Mouse (Mus musculus): ENCODE results near the gene Sdr39u1.

Gene Sdr39u1

DNA sequence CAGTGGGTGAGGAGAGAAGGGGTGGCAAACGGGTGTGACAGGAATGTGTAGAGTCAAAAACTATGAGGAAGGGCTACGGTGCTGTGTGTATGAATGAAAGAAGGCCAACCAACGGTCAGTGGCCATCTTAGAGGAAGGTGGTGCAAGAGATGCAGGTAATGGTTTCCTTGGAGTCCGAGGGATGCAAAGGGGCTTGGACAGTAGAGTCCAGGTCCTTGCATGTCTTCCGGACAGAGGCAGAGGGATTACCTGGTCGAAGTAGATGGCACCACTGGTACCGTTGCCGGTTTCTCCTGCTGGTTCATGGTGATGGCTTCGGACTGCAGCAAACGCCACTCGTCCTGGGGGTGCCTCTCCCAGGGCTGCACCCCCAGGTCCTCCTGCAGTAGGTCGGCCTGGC is 16.4 kb downstream of the Sdr39u1 start:
- peak; percentile 90 for DNase-seq

DNA sequence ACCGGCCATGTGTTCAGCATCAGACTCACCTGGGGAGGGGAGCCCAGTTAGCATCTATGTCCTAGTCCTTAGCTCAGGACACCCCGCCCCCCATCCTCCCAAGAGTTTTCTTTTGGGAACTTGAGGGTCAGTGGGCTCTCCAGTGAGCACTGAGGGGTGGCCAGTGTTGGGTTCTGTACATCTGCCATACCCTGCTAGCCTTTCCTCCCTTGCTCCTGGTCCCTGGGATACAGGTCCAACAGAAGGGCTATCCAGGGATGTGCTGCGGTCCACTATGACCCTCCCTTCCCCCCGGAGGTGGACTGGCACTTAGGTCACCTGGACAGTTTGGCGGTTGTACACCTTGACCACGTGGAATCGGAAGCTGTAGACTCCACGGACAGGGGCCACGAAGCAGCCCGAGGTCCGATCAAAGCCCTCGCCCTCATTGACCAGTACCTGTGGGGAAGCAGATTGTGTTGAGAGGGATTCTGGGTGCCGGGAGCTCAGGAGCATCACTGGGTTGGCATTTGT is 16.9 kb downstream of the Sdr39u1 start:
- peak; percentile 91 for DNase-seq

DNA sequence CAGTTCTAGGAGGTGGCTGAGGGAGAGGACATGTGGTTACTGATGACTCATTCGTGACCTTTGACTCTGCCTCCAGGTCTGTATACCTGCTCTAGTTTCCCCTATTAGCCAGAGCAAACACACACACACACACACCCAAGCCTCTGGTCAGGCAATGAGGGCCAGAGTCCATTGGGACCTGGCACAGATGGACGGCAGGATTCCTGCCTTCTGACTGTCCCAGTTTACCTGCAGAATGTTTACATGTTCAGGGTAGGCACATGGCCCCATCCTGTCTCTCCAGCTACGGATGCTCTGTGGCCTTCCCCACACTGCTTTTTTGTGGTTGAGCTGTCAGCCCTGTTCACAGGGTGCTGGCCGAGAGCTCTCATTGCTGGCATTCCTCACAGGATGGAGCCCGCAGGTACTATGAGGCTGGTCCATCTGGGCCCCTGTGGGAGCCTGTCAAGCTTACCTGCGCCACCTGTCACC is 17.9 kb downstream of the Sdr39u1 start:
- DNase-seq = no peak

DNA sequence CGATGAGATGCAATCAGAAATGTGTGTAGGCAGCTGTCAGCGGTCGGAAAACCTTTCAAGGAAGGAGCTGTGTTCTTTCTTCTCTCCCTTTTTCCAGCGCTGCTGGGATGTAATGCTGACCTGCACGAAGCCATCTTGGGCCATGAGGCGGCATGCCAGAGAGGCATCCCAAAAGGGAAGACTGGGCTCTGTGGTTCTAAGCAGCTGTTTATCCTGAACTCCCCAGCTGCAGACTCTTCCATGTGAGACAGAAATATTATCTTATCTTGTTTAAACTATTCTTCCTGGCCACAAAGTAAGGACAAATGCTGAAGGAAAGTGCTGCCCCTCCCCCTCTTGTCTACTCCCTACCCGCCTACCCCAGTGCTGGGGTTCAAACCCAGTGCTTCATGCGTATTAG is 19.1 kb downstream of the Sdr39u1 start:
- DNase-seq = no peak

DNA sequence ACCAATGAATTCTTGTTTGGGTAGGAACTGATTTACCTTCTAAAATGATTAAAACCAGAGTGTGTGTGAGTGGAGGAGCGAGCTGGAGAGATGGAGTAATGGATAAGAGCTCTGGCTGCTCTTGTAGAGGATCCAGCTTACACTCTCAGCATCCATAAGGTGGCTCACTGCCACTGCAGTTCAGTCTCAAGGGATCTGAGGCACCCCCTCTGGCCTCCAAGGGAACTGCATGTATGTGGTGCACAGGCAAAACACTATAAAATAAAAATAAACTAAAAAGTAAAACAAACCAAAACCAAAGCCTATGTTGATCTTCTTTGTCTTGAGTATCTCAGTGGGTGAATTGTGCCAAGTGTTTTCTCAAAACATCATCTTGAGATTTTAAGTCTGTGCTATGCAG is 20.5 kb downstream of the Sdr39u1 start:
- DNase-seq = peak; percentile 92

DNA sequence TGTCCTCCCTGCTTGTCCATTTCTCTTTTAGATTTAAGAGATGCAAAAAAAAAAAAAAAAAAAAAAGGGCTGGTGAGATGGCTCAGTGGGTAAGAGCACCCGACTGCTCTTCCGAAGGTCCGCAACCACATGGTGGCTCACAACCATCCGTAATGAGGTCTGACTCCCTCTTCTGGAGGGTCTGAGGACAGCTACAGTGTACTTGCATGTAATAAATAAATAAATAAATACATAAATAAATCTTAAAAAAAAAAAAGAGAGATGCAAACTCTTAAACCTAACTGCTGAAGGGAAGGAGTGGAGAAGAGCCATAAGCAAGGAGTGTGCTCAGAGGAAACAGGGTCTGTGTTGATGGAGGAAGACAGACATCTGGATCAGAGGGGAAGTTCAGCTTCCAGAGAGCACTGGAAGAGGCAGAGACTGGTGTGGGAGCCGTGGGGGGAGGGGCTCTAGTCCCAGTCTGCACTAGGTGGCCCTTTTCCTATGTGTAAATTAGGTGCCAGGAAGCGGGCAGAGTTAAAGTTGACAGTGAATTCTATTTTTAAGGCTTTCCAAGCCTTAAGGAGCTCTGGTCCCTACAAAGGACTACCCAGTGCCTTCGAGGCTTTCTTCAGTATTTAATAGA is 21.7 kb downstream of the Sdr39u1 start:
- DNase-seq = peak; percentile 87

DNA sequence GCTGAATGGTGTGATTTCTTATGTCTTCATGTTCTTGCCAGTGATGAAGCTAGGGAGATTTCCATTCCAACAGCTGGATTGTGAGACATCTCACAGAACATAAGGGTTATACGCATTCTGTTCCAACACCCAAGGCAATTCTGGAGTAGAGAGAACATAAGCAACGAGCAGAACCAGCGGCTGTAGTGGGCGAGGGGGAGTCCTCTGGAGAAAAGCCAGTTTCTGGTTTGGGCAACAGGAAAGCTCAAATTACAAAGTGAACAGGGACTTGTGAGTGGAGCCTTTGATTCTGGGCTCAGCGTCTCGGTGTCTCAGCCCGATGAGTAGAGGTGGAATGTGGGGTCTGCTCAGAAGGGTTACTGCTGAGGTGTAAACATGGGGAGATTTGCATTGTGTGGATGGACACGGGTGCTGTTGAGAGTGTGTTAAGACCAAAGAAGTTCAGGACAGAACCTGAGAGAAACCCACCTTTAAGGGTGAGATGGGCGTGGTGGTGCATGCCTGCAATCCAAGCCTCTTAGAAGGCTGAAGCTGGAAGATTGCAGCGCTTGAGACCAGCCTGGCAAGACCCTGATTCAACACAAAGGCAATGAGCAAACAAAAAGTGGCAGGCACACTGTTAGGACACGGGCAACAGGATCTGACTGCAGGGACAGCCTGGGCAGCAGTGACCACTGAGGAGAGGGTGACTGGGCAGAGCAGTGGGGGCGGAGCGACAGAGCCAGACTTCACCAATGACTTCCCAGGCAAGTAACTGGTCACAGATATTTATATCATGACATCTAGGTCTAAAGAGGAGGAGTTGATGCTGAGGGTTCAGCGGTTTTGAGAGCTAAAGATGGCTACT is 22.4 kb downstream of the Sdr39u1 start:
- peak; percentile 89 for DNase-seq

DNA sequence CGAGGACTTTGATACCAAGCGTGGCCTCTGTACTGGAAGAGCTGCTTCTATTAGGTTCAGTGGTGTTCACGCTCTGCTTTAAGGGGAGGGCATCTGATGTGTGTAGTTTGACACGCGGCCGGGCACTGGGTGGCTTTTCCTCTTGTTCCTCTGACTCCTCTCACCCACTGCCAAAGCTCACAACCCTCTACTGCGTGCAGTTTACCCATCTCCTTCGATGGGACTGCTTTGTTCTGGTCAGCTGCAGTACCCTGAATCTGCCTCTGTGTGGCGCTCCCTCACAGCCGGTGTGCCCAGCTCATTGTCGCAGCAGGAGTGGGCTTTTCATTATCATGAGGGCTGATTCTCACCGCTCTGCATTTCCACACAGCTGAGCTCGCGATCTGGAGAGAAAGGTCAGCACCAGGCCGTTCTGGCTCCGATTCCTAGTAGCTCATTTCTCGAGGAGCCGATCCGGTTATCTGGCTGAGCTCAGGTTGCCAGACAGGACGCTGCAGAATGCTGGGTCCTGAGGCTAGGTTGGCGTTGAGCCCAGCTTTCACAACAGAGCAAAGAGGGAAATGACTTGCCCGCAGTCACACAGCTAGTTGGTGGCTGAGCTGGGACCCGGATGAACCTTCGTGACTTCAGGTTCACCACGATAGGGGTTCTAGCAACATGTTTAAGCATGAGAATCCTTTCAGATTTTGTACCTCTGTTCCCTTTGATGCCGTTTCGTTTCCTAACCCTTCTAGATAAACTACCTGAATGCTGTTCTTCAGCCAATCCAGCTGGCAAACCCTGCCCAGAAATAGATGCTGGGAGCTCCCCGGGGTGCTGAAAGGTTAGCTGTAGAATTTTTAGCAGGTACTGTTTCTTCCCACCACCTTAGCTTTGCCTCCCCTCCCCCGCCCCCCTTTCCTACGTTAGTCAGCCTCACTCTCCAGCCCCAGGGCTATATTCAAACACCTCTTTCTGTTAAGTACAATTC is 26.1 kb downstream of the Sdr39u1 start:
- DNase-seq = peak; percentile 96

DNA sequence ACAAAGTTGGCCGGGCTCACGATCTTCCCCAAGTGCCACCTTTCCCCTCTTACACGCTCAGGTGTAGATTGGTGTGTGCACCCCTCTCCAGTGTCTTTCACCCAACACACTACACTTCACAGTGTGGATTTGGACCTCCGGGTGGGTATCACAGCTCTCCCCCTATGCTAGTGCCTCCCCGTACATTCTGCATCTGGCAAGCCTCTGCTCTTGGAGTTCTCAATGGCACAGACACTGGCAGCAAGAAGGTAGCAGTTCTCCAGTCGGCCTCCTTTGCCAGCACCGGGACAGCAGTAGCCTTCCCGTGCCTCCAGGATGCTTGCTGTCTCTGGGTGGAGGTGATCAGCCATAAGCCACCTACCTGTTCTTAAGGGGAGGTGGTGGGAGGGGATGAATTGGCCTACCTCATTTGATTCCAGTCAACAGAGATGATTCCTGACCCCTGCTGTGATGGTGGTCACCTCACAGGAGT is 26.8 kb downstream of the Sdr39u1 start:
- peak; percentile 90 for DNase-seq

DNA sequence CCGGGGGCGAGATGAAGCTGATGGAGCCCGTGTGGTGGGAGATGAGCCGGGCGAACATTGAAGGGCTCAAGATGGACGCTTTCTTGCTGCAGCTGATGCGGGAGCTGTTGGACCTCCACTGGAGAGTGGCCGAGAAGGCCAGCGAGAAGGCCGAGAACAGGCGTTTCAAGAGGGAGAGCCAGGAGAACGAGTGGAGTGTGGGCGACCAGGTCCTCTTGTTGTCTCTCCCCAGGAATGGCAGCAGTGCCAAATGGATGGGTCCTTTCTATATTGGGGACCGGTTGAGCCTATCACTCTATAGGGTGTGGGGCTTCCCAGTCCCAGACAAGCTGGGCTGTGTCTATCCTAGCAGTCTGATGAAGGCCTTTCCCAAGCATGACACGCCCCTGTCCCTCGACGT is 27.5 kb downstream of the Sdr39u1 start:
- no peak for DNase-seq

DNA sequence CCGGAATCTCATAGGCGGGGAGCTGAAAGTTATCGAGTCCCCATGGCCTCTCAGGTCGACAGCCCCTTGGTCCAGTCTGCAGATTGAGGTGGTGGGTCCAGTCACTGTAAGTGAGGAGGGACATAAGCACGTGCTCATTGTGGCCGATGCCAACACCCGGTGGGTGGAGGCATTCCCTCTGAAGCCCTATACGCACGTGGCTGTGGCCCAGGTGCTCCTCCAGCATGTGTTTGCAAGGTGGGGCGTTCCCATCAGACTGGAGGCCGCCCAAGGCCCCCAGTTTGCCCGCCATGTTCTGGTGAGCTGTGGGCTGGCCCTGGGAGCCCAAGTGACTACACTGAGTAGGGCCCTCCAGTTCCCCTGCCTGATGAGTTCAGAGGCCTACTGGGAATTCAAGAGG is 28.1 kb downstream of the Sdr39u1 start:
- peak; percentile 90 for DNase-seq

DNA sequence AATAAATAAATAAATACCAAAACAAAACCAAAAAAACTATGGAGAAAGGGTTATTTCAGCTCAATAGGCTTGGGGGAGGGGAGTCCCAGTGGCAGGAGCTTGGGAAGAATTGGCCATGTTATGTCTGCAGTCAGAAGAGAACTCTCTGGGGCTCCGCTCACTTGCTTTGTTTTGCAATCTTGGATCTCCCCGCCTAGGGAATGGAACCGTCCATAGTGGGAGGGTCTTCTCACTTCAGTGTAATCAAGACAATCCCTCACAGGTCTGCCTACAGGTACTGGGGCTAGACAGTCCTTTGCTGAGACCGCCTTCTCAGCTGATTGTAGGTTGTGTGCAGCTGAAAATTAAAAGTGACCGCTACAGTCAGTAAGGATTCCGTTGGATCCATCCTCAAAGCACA is 30.6 kb downstream of the Sdr39u1 start:
- no peak for DNase-seq

DNA sequence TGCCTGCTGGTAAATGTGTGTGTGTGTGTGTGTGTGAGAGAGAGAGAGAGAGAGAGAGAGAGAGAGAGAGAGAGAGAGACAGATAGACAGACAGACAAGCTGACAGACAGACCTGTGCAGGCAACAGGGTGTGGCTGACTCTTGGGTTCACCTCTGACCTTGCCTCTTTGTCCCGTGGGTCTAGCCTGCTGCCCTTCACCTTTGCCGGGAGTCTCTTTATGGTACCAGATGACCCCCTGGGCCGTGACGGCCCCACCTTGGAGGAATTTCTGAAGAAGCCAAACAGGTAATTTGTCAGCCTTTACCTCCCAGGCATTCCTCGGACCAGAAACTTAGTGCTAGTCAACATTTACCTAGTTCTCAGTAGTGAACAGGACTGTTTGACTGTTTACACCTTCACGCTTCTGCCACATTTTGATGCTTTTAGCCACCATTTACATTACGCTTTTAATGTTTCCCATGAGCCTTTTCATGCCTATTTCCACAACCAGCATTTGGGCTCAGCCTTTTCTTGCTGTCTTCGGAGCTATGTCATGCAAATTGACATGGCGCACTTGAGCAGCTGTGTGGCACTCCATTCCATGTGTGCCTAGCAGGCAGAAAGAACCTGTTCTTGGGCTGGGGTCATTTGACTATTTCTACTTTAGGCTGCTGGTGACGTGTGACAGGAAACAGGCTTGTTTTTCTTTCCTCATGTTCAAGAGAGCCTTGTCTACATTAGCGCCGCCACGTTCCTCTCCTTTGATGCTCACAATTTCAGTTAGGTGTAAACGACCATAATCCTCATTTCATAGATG is 31.7 kb downstream of the Sdr39u1 start:
- DNase-seq = no peak

DNA sequence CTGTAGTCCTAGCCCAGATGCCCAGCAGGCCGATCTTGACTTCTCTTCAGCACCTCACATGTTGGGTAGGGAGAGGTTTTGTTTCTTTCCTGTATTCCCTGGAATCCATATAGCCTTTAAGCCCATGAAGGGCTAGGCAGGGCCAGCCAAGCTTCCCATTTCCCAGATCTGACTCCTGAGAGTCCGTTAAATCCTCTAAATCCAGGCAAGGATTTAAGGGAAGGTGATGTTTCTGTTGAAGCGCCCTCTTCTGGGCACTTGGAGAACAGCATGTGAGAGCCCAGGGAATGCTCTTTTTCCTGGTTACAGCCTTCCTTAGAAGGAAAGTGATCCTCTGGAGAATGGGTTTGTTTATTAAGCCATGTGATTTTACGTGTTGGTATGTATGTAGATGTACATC is 33.1 kb downstream of the Sdr39u1 start:
- peak; percentile 90 for DNase-seq

DNA sequence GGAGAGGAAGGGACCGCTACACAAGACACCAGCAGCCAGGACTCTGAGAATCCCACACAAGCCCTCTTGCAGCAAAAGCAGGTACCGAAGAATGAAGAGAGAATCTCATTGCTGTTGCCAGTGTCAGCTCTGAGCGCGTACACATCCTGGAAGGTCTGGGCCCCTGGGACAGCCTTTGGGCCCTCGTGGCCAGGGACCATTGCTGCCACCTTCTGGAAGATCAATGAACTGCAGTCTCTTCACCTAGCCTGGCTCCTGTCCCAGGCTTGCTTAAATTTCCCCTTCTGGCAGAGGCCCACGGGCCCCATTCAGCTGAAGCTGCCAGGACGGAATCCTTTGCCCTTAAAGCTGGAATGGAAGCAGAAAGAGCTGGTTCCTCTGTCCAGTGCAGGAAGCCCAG is 36.3 kb downstream of the Sdr39u1 start:
- peak; percentile 96 for DNase-seq

DNA sequence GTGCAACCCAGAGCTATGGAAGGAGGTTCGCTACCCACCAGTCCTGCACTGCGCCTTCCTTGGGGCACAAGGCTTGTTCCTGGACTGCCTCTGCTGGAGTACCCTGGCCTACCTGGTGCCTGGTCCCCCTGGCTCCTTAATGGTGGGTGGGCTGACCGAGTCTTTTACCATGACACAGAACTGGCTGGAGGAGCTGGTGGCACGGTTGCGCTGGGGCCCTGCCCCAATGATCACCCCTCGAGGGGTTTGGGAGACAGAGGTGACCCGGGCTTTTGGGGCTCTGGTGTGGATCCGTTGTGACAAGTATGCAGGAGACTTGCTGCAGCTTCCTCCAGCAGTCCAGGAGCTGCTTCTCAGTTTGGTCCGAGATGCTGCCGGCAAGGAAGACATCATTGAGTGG is 37.1 kb downstream of the Sdr39u1 start:
- DNase-seq = peak; percentile 92

DNA sequence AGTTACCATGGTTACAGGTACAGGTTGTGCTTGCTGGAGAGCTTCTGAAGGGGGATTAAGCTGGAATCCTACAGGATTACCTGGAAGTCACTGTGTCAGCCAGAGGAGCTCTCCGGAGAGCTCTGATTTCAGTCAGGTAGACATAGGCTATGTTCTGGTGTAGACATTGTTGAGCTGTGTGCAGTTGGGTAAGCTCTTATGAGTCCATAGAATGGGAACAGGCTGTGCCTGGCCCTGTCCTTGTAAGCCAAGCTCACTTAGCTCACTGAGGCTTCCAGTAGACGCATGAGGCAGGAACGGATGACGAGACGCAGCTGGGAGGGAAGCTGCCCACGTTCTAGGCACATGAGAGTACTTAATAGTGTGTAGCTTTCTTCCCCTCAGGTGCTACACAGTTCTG is 37.9 kb downstream of the Sdr39u1 start:
- DNase-seq = peak; percentile 94

DNA sequence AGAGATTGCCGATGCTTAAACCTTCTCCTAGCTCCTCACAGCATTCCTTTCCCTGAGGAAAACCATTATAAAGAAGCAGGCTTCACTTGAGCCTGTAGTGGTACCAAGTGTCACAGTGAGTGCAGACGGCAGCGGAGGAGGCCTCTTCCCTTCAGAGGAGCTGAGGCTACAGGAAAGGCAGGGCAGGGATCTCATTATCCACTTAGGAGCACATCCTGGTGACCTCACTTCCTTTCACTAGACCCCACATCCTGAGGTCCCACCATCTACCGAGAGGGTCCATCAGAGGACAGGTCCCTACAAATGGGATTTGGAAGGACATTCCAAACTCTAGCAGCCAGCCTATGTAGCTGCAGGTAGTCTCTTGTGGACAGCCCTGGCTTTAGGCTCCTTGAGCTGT is 42.5 kb downstream of the Sdr39u1 start:
- DNase-seq = peak; percentile 92

DNA sequence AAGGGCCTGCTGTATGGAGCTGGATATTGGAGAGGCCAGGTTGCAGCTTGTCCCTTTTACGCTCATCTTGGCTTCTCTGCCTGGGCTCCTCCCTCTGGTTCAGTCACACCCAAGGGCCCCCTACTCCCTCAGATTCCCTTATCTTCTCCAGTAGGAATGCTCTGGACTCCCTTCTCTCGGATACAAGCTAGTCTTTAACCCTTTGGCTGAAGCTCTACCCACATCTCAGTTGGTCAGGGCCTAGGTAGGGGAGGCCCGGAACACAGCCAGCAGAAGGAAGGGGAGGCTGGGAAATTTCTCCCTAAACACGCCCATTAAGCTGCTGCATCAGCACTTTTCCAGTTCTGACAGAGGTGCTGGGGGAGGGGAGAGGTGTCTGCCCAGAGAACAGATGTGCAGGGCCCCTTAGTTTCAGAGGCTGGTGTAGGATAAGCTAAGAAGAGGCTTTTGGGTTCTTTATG is 45.0 kb downstream of the Sdr39u1 start:
- peak; percentile 96 for DNase-seq

DNA sequence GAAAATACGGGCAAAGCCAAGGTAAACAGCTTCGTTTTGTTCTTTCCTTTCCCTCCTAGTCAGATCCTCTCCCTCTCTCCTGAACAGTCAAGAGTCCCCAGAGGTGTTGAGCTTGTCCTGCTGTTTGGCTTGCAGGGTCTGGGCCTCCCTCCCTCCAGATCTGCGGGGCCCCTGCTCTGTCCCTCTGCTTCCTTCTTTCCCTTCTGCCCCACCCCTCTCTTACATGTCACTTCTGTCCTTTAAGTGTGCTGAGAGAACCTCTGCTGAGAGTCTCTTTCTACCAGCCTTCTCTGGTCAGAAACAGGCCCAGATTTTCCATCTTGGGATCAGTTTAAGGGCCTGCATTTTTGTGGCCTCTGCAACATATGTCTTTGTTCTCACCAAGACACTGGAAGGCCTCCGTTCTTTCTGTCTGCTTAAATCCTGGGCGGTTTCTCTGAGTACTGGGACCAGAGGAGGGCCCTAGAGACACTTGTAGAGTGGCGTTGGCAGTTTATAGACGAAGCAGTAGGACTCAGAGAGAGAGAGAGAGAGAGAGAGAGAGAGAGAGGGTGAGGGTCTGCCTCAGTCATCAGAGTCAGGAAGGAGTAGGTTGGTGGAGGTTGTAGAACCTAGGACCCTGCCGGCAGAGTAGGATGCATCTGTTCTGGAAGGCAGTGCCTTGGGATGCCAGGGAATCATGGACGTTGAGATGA is 45.5 kb downstream of the Sdr39u1 start:
- no peak for DNase-seq

DNA sequence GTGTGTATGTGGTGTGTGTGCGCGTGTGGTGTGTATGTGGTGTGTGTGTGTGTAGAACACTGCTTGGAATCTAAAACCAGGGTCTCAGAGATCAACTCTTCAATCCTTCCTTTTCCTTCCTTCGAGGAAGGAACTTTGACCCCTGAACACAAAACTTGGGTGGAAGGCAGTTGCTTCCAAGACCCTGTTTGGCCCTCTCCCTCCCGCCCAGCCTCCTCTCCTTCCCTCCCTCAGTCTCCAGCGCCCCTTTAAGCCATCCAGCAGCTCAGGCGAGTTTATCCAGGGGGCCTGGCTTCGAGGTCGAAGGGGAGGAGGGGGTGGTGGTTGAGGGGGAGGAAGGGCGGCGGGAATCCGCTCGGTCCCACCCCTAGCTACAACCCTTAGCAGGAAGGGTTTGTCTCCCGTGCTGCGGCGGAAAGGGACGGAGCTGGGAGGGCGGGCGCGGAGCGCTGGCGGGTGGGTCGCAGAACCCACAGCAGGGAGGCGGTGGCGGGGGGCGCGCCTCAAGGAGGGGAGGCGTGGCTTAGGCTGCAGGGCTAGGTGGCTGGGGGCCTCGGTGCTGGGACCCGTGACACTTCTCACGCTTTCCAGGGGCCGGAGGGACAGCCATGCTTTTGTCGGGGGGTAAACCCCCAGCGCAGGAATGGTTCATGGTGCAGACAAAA is 46.3 kb downstream of the Sdr39u1 start, which contains the start of gene Nynrin:
TSS of gene Nynrin (plus strand) at position 390 of the 665 bp plus-strand sequence.
- peak; percentile 99 for DNase-seq
